Mouse (Mus musculus) CD4-positive helper T cell, adult 2 months (primary cell): ENCODE results near the gene Gm1993.
"Not testable (repeated sequence)": the region's sequence is repeated elsewhere in the genome, so short reads cannot be mapped to it uniquely, and the experiment has no call there.

Source experiments
- DNase-seq: peaks from one replicate; pipeline ENCODE4 v3.0.0-alpha.2; 2012; ENCODE audit warnings: low read depth, missing footprints, low spot score

Gm1993 gene

GRCm38 (mm10) chrX:25570352-25570751 is at the start of gene Gm1993:
TSS of gene Gm1993 (minus strand) at chrX:25570452.
- not testable (repeated sequence) for DNase-seq
